Mouse (Mus musculus): ENCODE results near the gene Frmd8.

Frmd8 gene

DNA sequence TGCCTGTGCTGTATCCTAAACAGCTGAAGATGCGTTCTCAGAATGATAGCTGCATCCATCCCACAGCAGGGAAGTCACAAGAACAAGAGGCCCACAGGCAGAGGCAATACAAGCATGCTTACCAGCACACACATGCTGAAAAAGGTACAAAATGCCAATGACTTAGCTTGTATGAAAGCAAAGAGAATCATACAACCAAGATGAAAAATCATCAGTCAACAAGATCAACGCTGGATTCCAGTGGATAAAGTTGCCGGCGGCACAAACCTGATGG is 36.2 kb downstream of the Frmd8 start:
- in situ Hi-C loops (cut with MboI, MseI) = no loop called here

DNA sequence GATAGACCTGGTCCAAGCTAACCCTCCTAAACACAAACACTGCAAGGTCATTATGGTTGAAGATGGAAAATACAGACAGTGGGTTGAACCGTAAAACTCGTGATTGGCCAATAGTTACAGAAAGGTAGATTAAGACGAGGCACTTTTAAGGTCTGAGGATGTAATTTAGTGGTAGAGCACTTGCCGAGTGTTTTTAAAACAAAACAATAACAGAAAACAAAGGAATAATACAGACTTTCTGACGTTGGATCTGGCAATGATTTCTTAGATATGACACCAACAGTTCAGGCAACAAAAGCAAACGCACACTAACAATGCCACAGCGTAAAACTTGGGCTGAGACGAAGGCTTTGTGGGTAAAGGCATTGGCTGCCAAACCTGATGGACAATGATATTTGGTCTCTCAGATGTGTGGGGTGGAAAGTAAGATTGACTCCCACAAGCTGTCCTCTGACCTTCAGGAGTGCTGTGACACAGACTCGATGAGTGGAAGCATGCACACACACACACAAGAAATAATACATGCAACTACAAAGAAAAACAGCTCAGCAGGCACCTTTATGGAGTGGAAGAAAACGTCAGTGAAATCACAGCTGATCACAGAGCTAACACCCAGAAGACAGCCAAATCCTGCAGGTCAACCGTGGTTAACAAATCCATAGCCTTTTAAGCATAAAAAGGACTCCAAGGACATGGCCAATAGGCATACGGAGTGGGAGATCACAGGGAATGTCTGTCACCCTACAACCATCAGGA is 36.8 kb downstream of the Frmd8 start:
- in situ Hi-C loops (cut with MboI, MseI) = no loop called here

DNA sequence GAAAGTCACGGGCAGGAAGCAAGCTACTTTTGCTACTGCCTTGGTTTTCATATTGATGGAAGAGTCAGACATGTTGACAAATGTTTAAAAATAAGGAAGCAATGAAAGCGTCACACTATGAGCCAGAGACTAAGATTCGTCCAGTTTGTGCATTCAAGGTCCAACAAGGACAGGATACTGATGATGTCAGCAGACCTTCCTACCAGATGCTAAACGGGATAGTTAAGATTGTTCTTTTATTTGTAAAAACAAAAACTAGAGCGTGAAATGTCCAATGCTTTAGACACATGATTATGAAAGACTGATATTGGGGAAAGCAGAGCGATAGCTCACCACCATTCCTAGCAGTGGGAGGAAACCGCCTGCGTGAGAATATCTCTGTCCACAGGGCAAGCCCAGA is 37.5 kb downstream of the Frmd8 start:
- in situ Hi-C loops (cut with MboI, MseI) = no loop called here

DNA sequence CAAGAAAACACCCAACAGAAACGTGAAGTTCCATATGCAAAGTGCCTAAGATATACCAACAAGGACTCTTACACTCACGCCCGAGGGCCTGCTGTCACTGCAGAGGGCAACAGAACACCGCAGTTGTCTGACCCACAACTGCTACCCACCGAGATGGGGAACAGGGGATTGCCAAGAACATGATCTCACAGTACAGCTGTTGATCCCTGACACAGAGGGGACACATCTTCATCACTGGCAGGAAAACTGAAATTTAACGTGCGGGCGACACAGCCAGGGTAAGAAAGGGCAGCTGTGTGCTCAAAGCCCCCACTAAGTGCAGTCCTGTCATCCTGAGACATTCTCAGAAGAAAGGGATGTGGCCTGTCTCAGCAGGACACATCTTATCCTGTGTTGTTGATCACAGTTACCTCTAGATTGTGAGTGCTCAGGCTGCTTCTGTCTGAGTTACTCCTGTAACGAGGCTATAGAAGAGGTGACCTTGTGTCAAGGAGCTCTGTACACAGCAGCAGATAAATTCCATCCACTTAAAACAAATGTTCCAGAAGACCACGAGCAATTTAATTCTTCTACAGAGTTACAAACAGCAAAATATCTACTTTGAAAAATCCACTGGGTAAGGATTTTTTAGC is 38.0 kb downstream of the Frmd8 start:
- in situ Hi-C loops (cut with MboI, MseI) = no loop called here

- in situ Hi-C loops (cut with MboI, MseI) = no loop called here
Measured at GRCm38 (mm10) chr19:5835922-5836430, 39.1 kb downstream of the Frmd8 start.

- in situ Hi-C loops (cut with MboI, MseI) = no loop called here
Measured at GRCm38 (mm10) chr19:5835054-5835921, 39.8 kb downstream of the Frmd8 start.

- in situ Hi-C loops (cut with MboI, MseI) = no loop called here
Measured at GRCm38 (mm10) chr19:5834260-5834925, 40.7 kb downstream of the Frmd8 start.

DNA sequence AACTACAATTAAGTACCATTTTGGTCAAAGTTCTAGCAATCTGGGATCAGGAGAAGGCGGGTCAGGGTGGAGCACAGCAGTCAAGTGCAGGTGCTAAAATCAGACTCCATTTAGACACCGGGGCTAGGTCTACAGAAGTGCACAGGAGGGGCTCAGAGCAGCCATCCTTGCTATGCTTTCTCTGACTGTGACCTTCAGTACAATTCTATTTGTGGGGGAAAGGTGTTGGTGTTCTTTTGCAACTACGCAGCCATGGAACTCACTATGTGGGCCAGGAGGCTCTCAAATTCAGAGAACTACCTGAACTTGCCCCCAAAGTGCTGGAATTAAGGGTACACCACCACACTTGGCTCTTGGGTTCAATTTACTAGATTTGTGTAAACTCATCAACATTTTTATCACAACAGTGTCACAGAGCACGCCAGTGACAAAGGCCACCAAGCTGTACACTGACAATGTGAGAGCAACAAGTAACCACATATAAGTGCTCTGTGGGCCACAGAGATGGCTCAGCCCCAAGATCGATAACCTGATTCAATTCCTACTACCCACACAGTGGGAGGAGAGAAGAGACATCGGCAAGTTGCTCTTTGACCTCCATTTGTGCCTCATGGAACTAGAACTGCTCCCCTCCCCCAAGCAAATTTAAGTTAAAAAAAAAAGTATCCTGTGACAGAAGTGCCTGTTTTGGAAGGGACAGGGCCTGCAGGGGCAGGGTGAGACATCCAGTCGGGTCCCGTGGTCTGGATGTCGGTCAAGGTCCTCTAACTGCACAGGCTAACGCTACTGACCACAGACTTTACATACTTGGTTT is 41.6 kb downstream of the Frmd8 start:
- in situ Hi-C loops (cut with MboI, MseI) = no loop called here

- in situ Hi-C loops (cut with MboI, MseI) = no loop called here
Measured at GRCm38 (mm10) chr19:5832326-5832725, 42.7 kb downstream of the Frmd8 start.

DNA sequence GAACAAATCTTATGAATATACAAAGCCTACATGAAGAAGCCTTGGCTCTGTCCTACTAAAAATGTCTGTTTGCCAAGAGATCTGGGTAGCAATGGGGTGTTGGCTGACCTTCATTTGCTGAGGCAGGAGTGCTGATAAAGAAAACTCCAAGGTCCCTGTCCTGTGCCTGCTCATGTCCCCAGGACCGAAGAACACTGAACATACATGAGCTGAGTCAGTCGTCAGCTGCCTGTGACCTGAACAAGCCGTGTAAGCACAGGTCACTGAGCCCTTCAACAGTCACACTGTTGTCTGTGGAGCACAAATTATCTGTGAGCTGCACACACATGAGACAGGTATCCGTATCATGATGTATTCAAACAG is 43.1 kb downstream of the Frmd8 start:
- in situ Hi-C loops (cut with MboI, MseI) = no loop called here

DNA sequence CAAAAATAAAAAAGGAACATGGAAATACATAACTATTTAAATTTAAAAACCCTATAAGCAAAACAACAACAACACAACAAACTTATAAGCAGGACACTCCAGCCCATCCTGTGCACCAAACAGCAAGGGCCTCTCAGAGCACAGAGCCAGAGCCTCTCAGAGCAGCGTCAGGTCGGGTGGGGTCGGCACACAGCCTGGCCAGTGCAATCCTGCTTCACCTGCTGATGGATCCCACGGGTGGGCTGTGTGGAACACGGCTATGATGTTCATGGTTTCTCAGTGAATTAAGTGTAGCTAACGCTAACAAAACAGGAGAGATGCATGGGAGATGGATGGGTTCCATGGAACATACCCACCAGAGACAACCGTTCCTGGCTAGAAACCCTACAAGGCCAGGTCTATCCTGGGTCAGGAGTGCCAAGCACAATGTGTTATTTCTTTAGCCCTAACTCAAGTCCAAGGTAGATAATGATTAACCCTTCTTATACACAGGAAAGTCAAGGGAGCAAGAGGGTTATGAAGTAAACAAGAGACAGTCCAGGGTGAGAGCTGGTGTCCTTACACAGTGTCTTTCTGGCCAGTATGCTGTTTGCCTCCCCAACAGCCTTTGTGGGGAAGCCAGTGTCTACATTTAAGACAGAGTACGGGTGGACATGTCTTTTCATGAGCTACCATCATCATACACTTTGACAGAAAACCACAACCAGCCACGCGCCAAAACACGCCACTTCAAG is 43.7 kb downstream of the Frmd8 start:
- in situ Hi-C loops (cut with MboI, MseI) = no loop called here

DNA sequence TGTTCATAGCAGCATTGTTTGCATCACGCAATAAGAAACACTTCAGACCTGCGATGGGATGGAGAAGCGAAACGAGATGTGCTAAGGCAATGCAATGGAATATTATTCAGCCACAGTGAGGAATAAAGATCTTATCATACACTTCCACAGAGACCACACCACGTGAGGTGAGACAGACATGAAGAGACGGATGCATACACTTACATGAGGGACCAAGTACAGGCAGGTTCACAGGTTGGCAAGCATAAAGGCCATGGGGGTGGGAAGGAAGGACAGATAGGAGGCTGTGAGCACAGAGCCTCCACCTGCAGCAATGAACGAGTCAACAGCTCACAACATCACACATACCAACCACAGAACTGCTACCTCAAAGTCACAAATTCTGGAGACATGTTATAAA is 44.3 kb downstream of the Frmd8 start:
- in situ Hi-C loops (cut with MboI, MseI) = no loop called here

DNA sequence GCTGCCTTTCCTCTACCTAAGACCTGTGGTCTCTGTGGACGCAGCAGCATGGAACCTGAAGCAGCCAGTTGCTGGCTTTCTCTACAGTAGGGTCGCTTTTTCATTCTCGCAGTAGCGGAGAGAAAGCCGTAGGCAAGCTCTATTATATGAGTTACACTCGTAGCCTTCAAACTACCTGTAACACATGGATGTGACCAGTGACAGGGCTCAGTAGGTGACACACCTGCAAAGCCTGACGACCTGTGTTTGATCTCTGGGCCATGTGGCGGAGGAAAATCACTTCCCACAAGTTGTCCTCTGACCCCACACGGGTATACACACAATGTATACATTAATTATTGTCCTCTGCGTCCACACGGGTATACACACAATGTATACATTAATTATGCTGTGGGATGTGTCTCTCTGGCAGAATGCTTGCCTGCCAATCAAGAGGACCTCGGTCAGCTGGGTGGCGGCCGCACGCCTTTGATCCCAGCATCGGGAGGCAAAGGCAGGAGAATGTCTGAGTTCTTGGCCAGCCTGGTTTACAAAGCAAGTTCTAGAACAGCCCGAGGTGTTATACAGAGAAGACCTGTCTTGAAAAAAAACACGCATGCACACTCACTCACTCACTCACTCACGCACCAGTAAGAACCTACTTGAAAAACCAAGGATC is 45.0 kb downstream of the Frmd8 start:
- in situ Hi-C loops (cut with MboI, MseI) = no loop called here

- in situ Hi-C loops (cut with MboI, MseI) = no loop called here
Measured at GRCm38 (mm10) chr19:5828905-5829304, 46.2 kb downstream of the Frmd8 start.

DNA sequence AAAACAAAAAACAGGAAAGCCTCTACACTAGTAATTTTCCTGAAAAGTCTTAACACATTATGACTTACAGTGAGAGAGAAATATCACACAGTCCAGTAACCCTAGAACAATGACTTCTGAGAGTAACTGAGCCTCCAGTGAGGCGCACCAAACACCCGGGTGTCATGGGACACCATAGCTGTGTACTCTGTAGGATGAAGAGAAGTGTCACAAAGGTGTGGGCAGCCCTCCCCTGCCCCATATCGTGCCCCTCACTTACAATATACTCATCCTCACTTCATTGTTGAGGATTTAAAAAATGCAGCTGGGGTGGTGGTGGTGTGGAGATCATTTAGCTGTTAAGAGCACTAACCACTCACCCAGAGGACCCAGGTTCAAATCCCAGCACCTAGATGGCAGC is 46.9 kb downstream of the Frmd8 start:
- in situ Hi-C loops (cut with MboI, MseI) = no loop called here

DNA sequence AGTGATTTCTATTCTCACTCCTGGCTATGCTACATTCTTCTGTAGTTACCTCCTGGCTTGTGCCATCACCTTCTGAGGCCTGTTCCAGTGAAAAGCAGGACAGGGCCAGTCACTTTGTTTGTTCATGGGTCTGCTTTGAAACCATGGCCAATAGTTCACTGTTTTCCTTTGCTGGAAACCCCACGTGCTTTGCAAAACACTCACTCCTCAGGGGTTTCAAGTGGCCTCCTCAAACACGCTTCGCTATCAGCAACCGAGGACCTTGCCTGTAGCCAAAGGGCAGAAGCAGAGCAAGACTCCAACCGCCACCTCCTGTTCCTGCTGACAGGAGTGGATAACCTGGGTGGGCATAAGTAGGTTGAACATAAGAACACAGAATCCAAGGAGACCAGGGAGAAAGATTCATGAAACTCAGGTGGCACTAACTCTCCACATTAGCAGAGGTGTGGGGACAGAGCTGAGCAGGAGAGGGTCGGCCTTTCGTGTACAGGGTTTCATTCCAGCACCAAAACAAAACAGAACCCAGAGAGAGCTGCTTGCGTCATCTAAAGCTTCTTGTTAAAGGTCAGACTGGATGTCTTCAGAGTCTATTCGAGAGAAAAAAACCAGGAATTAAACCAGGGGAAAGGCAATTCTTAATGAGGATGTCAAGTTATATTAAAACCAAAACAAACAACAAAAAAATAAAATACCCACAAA is 47.5 kb downstream of the Frmd8 start:
- in situ Hi-C loops (cut with MboI, MseI) = no loop called here

- in situ Hi-C loops (cut with MboI, MseI) = no loop called here
Measured at GRCm38 (mm10) chr19:5827044-5827443, 48.0 kb downstream of the Frmd8 start.

DNA sequence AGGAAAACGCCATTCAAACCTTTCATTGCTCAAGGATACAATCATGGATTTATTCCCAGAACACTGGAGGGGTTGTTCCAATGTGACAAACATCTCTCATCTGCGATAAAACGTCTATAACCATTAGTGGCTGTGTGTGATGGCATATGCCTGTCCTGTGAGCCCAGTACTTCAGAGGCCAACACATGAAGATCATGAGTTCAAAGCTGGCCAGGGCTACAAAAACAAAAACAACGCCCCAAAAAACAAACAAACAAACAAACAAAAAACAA is 48.4 kb downstream of the Frmd8 start:
- in situ Hi-C loops (cut with MboI, MseI) = no loop called here

GRCm38 (mm10) chr19:5825901-5826730 is 49.0 kb downstream of the Frmd8 start:
- in situ Hi-C loops (cut with MboI, MseI) = no loop called here
